Mouse (Mus musculus) forebrain, embryonic 12.5 days (tissue): ENCODE measurements around the gene Cdk2ap2. TPM values are rescaled to one million over a fixed set of nuclear protein-coding genes. Genes with fewer than 3 reads are reported as not detected.
"Not testable (repeated sequence)": the region's sequence is repeated elsewhere in the genome, so short reads cannot be mapped to it uniquely, and the experiment has no call there.

Experiments used
- ATAC-seq: fragments of 200-750 bp; cut with Nextera tagmentation; 2 replicates; pipeline ENCODE4 v1.8.0; 2017; ENCODE audit warnings: moderate TSS enrichment; ENCODE audit not compliant: low FRiP score
- H3K27ac ChIP-seq: fragments of 300-500 bp; sonication (generic); 2 replicates; pipeline ENCODE4 v1.5.1; 2016; ENCODE audit warnings: mild to moderate bottlenecking
- H3K27me3 ChIP-seq: fragments of 300-500 bp; sonication (generic); 2 replicates; pipeline ENCODE4 v1.6.1; 2016; ENCODE audit warnings: mild to moderate bottlenecking
- H3K36me3 ChIP-seq: fragments of 300-500 bp; sonication (generic); replicated peaks from 2 replicates; pipeline ENCODE4 v1.6.1; 2016; ENCODE audit warnings: mild to moderate bottlenecking
- H3K4me1 ChIP-seq: fragments of 300-500 bp; sonication (generic); 2 replicates; pipeline ENCODE4 v1.6.1; 2016
- H3K4me2 ChIP-seq: fragments of 300-500 bp; sonication (generic); 2 replicates; pipeline ENCODE4 v1.6.1; 2016; ENCODE audit warnings: mild to moderate bottlenecking, moderate library complexity
- H3K4me3 ChIP-seq: fragments of 300-500 bp; sonication (generic); replicated peaks from 2 replicates; pipeline ENCODE4 v1.5.1; 2016; ENCODE audit warnings: mild to moderate bottlenecking
- H3K9ac ChIP-seq: fragments of 300-500 bp; sonication (generic); 2 replicates; pipeline ENCODE4 v1.6.1; 2016; ENCODE audit warnings: mild to moderate bottlenecking
- H3K9me3 ChIP-seq: fragments of 300-500 bp; sonication (generic); 2 replicates; pipeline ENCODE4 v1.6.1; 2016
- WGBS: fragments of 180-500 bp; shearing (Covaris S2); methylation state at CpG from one replicate; pipeline ENCODE4 v1.1.7; 2016; 5-methylcytosine and 5-hydroxymethylcytosine counted together
- polyA plus RNA-seq: library from polyadenylated mRNA; unstranded; fragments of >200 nt; fragmentation: Nextera tagmentation; extraction: Ambion mirVana; gene quantifications from 2 replicates; pipeline ENCODE4 v1.2.1, GENCODE M21; 2016

Cdk2ap2 gene
- polyA plus RNA-seq, 1 experiment from 2014 or later = 70.4 TPM

DNA sequence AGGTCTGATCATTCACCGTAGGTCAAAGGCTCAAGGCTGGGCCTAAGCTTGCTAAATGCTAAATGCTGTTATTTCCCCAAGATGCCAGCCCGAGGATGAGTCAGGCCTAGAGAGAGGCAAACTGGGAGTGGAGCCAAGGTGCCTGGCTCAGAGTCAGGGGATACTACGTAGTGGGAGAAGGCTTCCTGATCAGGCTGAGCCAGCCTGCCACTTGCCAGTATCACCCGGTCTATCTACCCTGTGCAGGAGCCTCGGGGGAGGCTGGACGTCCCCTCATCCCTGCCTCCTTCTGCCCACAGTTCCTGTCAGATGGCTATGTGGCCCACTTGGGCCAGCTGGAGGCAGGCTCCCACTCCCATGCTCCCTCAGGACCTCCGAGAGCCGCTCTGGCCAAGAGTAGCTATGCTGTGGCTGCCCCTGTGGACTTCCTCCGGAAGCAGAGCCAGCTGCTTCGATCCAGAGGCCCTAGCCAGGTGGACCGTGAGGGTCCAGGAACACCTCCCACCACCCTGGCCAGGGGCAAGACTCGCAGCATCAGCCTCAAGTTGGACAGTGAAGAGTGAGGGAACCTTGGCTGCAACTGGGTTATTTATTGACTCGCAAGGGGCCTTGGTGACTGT is 16.3 kb downstream of the Cdk2ap2 start:
- Histone ChIP-seq H3K27ac (no peak overlapping the region), H3K4me3 (no peak overlapping the region), H3K27me3 (no peaks in the 10 kb centered on the region), H3K4me2 (no peak overlapping the region), H3K9ac (no peak overlapping the region), H3K9me3 (no peaks in the 10 kb centered on the region), H3K36me3 (peaks cover 75% of the 10 kb centered on the region), H3K4me1 (no peaks in the 10 kb centered on the region)
- ATAC-seq = no peak
- 88% methylated on average over 13 of the region's 13 CpGs for WGBS

DNA sequence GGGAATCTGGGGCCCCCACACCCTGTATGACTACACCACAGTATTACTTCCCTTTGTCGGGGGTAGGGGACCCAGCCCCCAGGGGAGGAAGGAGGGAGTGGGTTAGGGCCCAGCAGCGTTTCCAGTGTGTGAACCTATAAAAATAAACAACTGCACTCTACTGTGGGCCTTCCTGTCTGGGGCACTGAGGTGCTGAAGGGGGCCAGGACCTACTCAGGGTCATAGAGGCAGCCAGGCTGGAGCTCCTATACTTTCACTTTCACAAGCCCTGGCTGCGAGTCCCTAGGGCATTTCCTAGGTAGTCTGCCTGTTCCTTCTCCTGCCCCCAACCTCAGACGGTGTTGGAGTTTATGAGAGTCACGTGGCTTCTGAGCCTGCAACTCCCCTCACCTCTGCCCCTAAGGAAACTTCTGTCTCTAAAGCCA is 16.8 kb downstream of the Cdk2ap2 start:
- H3K4me2 ChIP-seq = no peak overlapping the region
- H3K4me3 ChIP-seq = no peak overlapping the region
- no peak overlapping the region for H3K9ac ChIP-seq
- ATAC-seq = no peak
- WGBS = 79% methylated on average over 5 of the region's 5 CpGs
- no peaks in the 10 kb centered on the region for H3K9me3 ChIP-seq
- no peaks in the 10 kb centered on the region for H3K27me3 ChIP-seq
- H3K4me1 ChIP-seq = no peaks in the 10 kb centered on the region
- peaks cover 75% of the 10 kb centered on the region for H3K36me3 ChIP-seq
- no peak overlapping the region for H3K27ac ChIP-seq

DNA sequence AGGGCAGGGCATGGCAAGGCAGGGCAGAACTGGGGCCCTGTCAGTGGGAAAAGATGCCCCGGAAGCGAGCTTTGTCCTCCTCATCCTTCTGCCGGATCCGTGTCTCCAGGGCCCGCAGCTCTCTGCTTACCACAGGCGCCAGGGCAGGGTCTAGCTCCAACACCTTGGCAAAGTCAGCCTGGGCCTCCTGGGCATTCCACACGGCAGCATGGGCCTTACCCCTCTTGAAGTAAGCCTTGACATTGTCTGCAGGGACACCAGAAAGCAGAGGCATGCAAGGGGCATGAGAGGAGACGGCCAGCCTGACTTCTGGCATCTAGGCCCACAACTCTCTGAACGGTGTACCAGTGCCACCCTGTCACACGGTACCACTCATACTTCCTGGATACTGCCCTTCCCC is 17.6 kb downstream of the Cdk2ap2 start:
- WGBS = 89% methylated on average over 10 of the region's 10 CpGs
- Histone ChIP-seq H3K9ac (no peak overlapping the region), H3K9me3 (no peaks in the 10 kb centered on the region), H3K27me3 (no peaks in the 10 kb centered on the region), H3K4me1 (no peaks in the 10 kb centered on the region), H3K4me2 (no peak overlapping the region), H3K27ac (no peak overlapping the region), H3K36me3 (peaks cover 75% of the 10 kb centered on the region), H3K4me3 (no peak overlapping the region)
- no peak for ATAC-seq

DNA sequence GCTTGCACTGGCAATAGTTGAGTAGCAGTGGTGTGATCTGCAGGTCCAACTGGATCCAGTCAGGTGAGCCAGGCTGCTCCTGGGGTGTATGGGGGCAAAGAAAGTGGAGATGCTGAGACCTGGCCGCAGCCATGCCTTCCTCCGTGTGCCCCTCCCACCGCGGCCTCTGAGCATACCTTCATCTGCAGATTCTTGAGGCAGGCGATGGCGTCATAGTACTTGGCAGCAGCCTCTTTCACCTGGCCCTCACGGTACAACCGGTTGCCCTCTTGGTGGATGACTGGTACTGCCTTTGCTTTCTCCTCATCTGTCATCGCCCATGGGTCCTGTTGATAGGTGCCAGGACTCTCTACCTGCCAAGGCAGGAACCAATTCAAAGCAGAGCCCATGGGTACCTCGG is 18.2 kb downstream of the Cdk2ap2 start:
- WGBS = 94% methylated on average over 10 of the region's 10 CpGs
- peaks cover 73% of the 10 kb centered on the region for H3K36me3 ChIP-seq
- no peak overlapping the region for H3K27ac ChIP-seq

DNA sequence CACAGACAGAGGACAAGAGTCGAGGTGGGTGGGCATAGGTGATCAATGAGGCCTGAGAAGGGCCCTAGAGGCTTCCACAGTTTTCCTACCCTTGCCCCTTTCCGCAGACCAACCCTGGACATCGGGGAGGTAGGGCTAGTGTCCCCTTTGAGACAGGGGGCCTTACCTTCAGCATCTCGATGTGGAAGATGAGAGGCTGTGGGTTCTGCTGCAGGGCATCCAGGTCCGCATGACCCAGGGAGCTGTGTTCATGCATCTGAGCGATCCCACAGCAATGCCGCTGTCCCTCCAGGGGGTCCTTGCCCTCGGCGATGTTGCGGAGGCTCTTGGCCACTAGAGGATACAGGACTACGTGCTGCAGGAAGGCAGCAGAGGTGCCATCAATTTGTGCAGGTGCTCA is 18.8 kb downstream of the Cdk2ap2 start:
- 88% methylated on average over 11 of the region's 11 CpGs for WGBS
- Histone ChIP-seq H3K36me3 (peaks cover 69% of the 10 kb centered on the region), H3K9ac (no peak overlapping the region), H3K4me2 (no peak overlapping the region), H3K4me1 (peaks cover 8% of the 10 kb centered on the region), H3K9me3 (no peaks in the 10 kb centered on the region), H3K27ac (no peak overlapping the region), H3K4me3 (no peak overlapping the region), H3K27me3 (0 out of 2 replicates have a peak, but pooled peaks cover 7% of the 10 kb centered on the region)
- no peak for ATAC-seq

More for the DNA sequence above, 18.2 kb downstream of the Cdk2ap2 start:
- Histone ChIP-seq H3K9ac (no peak overlapping the region), H3K4me3 (no peak overlapping the region), H3K9me3 (no peaks in the 10 kb centered on the region), H3K27me3 (0 out of 2 replicates have a peak, but pooled peaks cover 2% of the 10 kb centered on the region), H3K4me1 (peaks cover under 1% of the 10 kb centered on the region), H3K4me2 (no peak overlapping the region)
- no peak for ATAC-seq

DNA sequence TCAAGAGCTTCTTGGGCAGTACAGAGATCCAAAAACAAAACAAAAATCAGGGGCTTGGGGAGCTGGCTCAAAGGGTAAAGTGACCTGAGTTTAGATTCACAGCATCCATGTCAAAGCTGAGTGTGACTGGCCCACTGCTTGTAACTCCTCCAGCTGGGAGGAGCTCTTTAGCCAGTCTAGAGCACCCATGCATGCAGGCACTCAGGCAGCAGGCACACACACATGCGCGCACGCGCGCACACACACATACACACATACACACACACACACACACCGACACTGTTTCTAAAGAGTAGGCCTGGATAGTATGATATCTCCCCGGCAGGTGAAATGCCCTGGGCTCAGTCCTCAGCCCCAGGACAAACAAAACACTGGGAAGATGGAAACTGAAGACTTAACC is 20.0 kb downstream of the Cdk2ap2 start:
- Histone ChIP-seq H3K27me3 (0 out of 2 replicates have a peak, but pooled peaks cover 7% of the 10 kb centered on the region), H3K9me3 (no peaks in the 10 kb centered on the region), H3K27ac (no peak overlapping the region), H3K36me3 (peaks cover 60% of the 10 kb centered on the region), H3K4me2 (no peak overlapping the region), H3K4me3 (no peak overlapping the region), H3K4me1 (peaks cover 10% of the 10 kb centered on the region), H3K9ac (no peak overlapping the region)
- ATAC-seq = no peak
- WGBS = 98% methylated on average over 7 of the region's 7 CpGs

DNA sequence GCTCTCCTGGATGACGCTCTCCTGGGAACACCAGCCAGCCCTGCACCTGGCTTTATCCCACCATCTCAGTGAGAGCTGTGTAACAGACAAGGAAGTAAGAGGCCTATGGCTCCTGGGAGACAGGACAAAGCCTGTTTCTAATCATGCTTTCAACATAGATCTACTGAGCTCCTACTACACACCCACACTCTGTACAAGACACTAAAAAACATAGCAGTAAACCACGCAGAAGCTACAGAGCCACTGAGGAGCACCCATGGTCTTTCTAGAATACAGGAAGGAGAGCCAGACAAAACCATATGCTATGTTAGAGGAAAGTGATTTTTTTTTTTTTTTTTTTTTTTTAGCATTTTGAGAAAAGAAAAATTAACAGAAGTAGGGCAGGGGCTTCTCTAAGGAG is 21.4 kb downstream of the Cdk2ap2 start:
- H3K4me2 ChIP-seq = no peak overlapping the region
- H3K4me3 ChIP-seq = no peak overlapping the region
- 0 out of 2 replicates have a peak, but pooled peaks cover 7% of the 10 kb centered on the region for H3K27me3 ChIP-seq
- 96% methylated on average over 2 of the region's 2 CpGs for WGBS
- H3K4me1 ChIP-seq = peaks cover 10% of the 10 kb centered on the region
- H3K9ac ChIP-seq = no peak overlapping the region
- H3K9me3 ChIP-seq = no peaks in the 10 kb centered on the region
- no peak overlapping the region for H3K27ac ChIP-seq
- no peak for ATAC-seq
- H3K36me3 ChIP-seq = peaks cover 46% of the 10 kb centered on the region

DNA sequence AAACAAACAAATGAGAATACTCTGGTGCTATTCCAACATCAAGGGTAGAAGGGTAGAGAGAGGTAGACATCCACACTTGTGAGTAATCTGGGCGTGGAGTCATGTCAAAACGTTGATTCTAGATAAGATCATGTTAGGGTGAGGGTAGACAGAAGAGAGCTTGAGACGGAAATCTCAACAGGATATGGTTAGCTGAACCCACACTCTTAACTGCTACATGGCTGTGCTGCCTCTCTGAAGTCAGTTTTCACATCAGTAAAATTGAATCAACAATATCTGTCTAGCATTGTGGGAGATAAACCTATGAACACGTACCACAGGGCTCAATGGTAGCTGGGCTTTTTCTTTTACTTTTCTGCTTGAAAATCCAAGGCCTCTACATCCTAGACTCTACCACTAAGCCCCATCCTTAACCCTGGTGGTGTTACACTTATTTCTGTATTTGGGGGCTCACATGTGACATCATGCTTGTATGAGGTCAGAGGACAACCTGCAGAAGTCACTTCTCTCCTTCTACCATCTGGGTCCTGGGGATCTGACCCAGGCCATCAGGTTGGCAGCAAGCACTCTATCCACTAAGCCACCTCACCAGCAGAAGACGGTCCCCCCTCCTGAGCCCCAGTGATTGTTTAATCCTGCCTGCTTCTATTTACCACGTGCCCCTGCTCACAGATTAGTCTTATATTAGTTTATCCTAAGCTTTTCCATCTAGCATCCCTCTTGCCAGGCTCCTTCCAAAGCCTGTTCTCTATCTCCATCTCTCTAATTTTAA is 22.9 kb downstream of the Cdk2ap2 start:
- 89% methylated on average over 6 of the region's 6 CpGs for WGBS

DNA sequence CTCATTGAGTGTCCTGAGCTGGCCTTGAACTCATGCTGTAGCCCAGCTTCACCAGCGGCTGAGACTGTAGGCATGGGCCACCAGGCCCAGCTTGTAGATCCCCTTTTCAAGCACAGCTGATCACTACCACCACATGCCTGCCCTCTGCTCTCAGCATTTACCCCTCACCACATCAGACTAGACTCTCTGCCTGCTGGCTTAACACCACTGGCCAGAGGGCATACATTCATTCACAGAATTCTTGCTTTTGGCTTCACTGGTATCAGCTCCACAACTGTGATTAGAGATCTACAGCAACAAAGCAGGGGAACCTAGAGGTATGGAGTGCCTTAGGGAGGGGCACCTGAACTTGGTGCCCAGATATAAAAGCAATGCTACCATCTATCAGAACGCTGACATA is 23.5 kb downstream of the Cdk2ap2 start:
- H3K4me2 ChIP-seq = peak overlapping the region; percentile 55
- H3K9me3 ChIP-seq = no peaks in the 10 kb centered on the region
- H3K4me1 ChIP-seq = peaks cover 14% of the 10 kb centered on the region
- 0 out of 2 replicates have a peak, but pooled peaks cover 7% of the 10 kb centered on the region for H3K27me3 ChIP-seq
- WGBS = 96% methylated on average over 2 of the region's 2 CpGs
- H3K4me3 ChIP-seq = peak overlapping the region; percentile 46; the same call in 1 of the 2 replicates
- H3K27ac ChIP-seq = no peak overlapping the region
- H3K36me3 ChIP-seq = peaks cover 25% of the 10 kb centered on the region
- H3K9ac ChIP-seq = no peak overlapping the region
- ATAC-seq = no peak

More for the DNA sequence above, 22.9 kb downstream of the Cdk2ap2 start:
- Histone ChIP-seq H3K4me1 (peaks cover 10% of the 10 kb centered on the region), H3K9ac (no peak overlapping the region), H3K27me3 (0 out of 2 replicates have a peak, but pooled peaks cover 7% of the 10 kb centered on the region), H3K36me3 (peaks cover 31% of the 10 kb centered on the region), H3K27ac (no peak overlapping the region), H3K9me3 (no peaks in the 10 kb centered on the region), H3K4me2 (0 out of 2 replicates have a peak overlapping the region, but pooled peaks have one; percentile 55), H3K4me3 (no peak overlapping the region)
- no peak for ATAC-seq

DNA sequence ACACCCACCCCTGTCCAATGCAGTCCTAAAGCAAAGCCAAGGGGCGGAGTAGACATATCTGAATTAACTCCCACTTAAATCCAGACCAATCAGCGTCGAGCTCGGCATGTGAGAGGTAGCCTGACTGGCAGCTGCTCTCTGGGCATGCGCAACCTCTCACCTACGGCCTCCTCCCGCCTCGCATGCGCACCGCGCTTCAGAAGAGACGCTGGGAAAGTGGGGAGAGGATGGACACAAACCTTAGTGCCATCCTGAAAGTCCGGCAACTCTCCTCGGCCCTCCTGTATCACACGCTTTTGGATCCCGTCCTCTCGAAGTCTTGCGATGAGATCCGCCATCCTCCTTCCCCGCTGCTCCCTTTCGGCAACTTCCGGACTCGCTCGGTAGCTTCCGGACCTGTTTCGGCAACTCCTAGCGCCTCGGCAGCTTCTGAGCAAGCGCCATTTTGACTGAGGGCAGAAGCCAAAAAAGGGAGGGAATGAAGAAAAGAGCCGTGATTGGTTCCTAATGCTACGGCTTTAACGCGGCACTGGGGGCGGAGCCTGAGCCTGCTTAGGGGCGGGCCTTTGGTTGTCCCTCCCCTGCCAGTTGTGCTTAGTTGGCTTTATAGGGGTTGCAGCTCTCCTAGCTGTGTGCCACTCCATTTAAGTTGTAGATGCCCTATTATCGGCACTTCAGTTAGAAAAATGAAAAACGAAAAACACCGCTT is 24.3 kb downstream of the Cdk2ap2 start:
- ATAC-seq = peak; percentile 83
- Histone ChIP-seq H3K4me2 (peak overlapping the region; percentile 55), H3K9me3 (no peaks in the 10 kb centered on the region), H3K9ac (peak overlapping the region; percentile 50; the same call in 1 of the 2 replicates), H3K36me3 (peaks cover 18% of the 10 kb centered on the region), H3K4me1 (peaks cover 14% of the 10 kb centered on the region), H3K27ac (peak overlapping the region; percentile 82), H3K27me3 (0 out of 2 replicates have a peak, but pooled peaks cover 7% of the 10 kb centered on the region), H3K4me3 (peak overlapping the region; percentile 46)
- 3% methylated on average over 38 of the region's 38 CpGs for WGBS

DNA sequence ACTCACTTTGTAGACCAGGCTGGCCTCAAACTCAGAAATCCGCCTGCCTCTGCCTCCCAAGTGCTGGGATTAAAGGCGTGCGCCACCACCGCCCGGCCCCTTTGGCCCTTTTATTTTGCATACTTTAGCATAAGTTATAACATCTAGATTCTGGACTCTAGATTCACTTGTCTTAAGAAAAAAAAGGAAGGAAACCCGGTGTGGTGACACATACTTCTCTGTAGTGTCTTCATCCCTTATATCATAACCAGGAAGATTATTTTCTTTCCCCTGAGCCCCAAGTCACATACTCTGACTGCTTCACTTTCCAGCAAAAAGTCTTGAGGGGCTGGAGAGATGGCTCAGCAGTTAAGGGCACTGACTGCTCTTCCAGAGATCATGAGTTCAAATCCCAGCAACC is 24.9 kb downstream of the Cdk2ap2 start:
- peaks cover 21% of the 10 kb centered on the region for H3K4me1 ChIP-seq
- 0 out of 2 replicates have a peak overlapping the region, but pooled peaks have one; percentile 21 for H3K4me2 ChIP-seq
- not testable (repeated sequence) for H3K4me3 ChIP-seq

More for the DNA sequence above, 24.9 kb downstream of the Cdk2ap2 start:
- ATAC-seq, H3K27ac ChIP-seq, H3K9ac ChIP-seq, H3K9me3 ChIP-seq, H3K27me3 ChIP-seq: not testable (repeated sequence)
- H3K36me3 ChIP-seq = peaks cover 13% of the 10 kb centered on the region
- WGBS = 62% methylated on average over 6 of the region's 6 CpGs
